Mouse (Mus musculus): ENCODE results near the gene Dph3.
"Not testable (repeated sequence)": the region's sequence is repeated elsewhere in the genome, so short reads cannot be mapped to it uniquely, and the experiment has no call there.

The Dph3 gene

DNA sequence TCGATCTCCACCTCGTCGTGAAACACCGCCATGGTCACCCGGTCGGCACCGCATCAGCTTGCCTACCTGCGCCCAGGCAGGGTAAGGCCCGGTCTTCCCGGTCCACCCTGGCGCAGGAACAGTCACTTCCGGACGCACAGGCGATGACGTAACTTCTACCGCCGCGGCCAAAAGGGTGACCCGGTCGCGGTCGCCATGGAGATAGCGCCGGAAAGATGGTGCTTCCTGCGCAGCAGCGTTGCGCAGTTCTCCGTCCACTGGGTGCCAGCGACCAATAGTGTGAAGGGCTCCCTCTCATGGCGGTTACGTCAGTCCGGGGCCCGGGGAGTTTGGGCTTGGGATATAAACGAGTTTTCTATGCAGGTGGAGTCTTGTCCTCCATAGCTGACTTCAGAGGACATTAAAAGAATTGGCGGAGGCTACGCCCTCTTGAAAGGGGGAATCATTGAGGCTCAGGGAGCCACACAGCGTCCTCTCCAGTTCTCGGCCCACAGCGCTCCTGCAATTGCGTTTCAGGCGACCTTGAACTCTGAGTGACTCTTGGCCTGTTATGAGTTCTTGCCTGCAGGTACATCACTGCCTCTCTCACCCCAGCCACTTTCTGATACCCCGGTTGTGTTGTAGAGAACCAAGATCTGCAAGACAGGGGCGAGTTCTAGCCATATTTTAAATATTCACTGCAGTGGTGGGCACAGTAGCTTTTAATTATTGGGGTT lies at the start of gene Dph3:
Gene Dph3, minus strand, starts transcription at position 244 of the 716 bp plus-strand sequence.
- DNase-seq (ENCODE audit: extremely low spot score), result peak; percentile 99

DNA sequence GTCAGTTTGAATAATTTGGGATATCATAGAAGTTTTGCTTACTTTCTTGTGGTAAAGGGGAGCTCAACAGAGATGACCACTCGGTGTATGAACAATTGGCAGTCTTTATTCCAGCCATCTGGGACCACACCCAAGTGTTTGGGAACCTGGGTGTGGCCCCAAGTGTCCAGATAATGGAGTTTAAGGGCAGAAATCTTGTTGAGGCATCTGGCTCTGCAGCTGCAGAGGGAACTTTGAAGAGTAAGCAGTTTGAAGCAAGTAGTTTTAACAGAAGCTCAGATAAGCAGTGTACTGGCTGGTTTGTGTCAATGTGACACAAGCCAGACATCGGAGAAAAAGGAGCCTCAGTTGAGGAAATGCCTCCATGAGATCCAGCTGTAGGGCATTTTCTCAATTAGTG lies 48.8 kb upstream of the Dph3 start:
- no peak for DNase-seq (ENCODE audit: extremely low spot score)

DNA sequence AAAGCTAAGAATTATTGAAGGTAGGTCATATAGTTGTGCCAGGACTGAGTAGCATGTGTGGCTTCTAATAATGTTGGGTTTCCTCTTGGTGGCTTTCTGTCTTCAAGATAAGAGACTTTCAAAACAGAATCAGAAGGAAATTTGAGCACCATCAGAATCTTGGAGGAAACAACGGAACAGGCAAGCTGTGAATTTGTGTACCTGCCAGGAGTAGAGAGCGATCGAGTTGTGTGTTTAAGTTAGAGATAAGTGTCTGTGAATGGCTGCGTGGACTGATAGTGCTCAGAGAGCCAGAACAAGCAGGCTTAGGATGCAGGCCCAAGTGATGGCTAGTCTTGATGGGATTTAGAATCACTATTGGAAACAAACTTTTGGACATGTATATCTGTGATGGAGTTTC lies 46.3 kb upstream of the Dph3 start:
- no peak for DNase-seq (ENCODE audit: extremely low spot score)

DNA sequence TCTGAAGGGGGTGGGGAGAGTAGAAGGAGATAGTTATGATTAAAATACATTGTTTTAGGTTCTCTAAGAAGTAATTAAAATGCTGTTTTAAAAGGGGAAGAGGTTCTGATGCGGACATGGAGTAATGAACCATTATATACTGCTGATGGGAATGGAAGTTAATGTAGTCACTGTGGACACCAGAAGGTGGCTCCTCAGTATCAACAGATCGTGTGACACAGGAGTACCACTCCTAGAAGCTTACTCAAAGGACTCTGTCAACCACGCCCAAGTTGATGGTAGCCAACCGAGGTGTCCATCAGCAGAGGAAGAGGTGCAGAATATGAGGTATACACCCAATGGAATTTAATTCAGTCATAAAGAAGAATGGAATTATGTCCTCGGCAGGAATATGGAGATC lies 42.9 kb upstream of the Dph3 start:
- DNase-seq (ENCODE audit: extremely low spot score), result no peak

DNA sequence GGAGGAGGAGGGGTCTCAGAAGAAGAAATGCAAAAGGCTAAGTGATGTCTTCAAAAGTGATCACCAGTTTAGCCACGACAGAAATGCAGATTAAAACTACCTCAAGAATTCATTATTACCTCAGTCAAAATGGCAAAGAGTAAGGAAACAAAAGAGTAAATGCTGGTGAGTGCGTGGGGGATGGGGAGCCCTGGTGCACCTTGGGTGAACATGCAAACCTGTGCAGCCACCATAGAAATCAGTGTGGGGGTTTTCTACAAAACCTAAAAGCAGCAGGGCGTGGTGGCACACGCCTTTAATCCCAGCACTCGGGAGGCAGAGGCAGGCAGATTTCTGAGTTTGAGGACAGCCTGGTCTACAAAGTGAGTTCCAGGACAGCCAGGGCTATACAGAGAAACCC lies 39.7 kb upstream of the Dph3 start:
- DNase-seq (ENCODE audit: extremely low spot score), result not testable (repeated sequence)

DNA sequence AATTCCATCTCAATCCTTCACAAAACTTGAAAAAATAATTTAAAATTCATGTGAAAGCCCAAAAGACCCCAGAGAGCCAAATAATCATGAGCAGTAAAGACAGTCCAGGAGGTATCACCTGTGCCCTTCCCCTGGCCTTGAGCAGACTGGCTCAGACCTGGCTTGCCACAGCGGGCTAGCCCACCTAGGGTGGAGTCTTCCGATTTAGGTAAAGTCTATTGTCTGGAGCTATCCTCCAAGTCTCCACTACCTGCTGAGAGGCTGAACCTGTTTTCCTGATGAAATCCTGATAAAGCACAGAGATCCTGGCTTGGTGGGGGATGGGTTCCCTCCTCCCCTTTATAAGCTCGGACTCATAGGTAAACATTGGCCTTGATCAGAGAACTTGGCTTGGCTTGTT lies 38.7 kb upstream of the Dph3 start:
- no peak for DNase-seq (ENCODE audit: extremely low spot score)

DNA sequence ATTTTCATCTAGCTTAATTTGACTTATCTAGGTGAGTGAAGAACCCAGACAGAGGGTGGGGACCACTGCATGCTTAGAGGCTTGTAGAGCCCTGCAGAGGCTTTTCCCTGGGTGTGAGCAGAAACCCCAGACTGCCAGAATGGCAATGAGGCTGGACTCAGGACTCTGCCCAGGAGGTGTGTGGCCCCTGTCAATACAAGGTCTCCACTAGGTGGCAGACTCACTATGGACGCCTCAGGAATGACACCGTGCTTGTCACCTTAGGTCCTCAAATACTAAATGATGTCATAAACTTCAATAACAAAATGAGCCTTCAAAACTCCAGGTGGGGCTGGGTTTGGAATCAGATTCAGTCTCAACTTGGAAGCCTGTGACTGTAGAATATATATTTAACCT lies 36.4 kb upstream of the Dph3 start:
- peak; percentile 24 for DNase-seq (ENCODE audit: extremely low spot score)

DNA sequence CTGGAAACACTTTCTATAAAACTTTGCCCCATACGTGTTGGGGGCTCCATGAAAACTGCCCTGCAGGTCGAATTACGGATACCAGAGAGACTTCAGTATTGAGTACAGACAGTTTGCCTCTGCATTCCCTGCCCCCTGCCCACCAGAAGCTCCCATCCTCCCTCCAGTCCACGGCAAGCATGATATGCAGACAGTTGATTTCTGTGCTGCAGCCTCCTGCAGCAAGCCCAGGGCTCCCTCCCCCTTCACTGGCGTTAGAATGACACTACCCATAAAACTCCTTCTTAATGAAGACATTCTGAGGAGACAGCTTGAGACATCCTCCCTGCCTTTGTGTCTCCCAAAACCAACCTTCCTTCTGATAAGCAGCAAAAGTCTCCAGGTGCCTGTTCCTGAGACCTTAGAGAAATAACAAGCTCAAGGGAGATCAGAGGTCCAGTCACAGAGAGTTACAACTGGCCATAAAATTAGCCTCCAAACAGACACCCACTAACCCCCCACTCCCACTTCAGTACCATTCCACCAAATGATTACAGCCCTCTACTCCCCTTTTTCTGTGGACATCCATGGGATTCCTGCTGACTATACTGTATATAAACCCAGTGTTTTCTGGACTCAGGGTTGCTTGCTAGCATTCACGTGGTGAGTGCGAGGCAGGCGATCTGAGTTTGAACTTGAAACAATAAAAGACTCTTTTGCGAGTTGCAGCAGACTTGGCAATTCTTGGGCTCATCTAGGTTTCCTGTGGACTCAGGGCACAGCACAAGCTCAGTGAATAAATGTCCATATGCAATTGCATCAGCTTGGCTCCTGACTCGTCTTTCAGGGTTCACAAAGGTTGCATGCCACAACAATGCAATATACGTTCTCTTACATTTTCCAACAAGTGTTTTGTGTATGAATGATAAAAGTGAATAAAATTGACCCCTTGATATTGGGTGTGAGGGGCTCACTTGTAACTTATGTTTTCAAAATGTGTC lies 35.7 kb upstream of the Dph3 start:
- DNase-seq (ENCODE audit: extremely low spot score), result no peak

DNA sequence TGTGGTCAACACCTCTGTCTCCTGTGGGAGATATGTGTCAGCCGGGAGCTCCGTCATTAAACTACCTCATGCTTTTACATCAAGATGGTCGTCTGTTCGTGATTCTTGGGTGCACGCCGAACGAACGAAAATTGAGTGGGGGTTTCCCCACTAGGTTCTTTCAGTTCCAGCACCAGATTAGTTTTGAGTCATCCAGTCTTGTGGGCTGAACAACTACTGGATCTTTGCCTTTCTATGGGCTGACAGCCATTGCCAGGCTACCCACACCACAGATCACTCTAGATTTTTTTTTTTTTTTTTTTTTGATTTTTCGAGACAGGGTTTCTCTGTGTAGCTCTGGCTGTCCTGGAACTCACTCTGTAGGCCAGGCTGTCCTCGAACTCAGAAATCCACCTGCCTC lies 26.6 kb upstream of the Dph3 start:
- not testable (repeated sequence) for DNase-seq (ENCODE audit: extremely low spot score)

DNA sequence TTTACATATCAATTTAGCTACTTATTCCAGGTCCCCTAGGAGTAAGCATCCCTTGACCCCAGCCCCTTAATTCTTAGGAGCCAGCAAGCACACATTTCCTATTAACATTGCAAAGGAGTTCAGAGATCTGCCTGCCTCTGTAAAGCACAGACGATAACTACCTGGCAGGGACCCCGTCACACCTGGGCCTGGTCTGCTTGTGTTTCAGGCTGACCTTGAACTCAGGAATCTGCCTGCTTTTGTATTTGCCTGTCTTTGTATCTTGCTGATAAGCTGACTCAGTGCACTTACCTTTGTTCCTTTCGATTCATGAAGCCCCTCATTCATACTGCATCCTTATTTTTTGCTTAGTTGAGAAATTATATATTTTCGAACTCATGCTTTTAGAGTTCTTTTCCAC lies 21.4 kb upstream of the Dph3 start:
- DNase-seq (ENCODE audit: extremely low spot score), result no peak

DNA sequence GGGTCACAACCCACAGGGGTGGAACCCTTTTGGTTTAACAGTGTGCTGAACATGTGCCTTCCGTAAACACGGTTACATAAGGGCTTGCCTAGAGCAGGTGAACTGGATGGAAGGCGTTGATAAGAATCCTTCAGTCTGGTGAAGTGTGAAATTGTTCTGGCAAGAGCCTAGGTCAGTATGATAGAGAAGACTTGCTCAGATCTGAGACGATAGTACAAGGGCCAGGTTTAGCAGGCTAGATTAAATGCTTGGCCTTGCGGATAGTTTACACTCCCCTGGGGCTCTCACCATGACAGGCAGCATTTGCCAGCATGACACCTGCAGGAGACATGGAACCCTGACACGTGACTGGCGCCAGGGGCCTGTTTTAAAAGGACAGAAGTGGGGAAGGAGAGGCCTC lies 20.1 kb upstream of the Dph3 start:
- DNase-seq (ENCODE audit: extremely low spot score), result no peak

DNA sequence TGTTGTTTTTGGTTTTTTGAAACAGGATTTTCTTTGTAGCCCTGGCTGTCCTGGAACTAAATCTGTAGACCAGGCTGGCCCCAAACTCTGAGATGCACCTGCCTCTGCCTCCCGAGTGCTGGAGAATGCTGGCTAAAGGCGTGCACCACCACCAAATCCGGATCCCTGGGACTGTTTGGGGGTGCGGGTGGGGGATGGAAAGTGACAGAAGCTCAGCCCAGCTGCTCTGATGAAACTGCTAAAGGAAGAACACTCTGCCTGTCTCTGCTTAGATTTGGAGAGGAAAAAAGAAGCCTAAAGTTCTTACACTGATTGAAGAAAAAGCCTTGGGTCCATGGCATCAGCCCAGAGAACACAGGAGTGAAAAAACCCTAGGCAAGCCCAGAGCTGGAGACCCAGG lies 18.0 kb upstream of the Dph3 start:
- DNase-seq (ENCODE audit: extremely low spot score), result no peak

DNA sequence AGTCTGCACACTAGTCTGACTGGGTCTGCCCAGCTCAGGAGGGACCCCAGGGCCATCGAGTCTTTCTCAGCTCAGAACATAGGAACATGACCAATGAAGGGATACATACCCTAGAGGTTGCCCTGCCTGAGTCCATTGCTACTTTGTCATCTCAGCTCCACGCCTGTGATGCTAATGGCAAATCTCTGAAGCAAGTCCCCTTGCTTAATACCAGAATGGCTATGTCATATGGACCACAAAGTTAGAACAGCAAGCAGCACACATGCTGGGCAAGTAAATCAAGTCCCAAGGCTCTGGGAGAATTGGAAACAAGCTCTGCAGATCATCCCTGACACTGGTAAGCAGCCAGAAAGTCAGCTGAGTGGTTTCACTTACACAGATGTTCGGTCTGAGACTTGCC lies 13.4 kb upstream of the Dph3 start:
- no peak for DNase-seq (ENCODE audit: extremely low spot score)

DNA sequence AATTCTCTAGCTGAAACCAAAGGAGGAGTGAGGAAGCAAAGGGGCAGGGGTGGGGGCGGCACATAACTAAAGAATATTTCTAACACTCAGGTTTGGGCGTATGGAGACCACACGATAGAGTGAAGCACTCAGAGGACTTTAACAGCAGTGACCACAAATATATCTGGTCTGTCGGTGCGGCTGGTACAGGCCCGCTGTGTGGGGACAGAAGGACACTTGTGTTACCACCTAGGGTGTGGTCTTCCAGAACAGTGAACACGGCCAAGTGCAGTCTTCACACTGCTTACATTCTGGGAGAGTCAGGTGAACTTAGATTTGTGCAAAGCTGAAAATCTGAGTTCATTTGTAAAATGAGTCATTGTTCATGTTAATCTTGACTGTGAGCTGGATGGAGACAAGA lies 12.2 kb upstream of the Dph3 start:
- DNase-seq (ENCODE audit: extremely low spot score), result no peak

DNA sequence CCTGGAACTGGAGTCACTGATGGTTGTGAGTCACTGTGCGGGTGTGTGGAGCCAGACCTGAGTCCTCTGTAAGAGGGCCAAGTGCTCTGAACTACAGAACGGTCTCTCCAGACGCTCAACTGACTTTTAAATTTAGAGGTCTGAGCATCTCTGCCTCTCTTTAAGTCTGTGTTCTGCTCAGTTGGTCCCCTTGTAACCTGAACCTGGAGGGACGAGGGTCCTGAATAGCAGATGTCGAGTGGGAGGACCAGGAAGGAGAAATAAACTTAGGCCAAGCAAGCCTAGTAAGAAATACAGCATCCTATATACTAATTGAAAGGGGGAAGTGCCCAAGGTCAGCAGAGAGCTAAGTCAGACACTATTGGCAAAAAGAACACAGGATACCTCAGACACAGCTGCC lies 11.2 kb upstream of the Dph3 start:
- DNase-seq (ENCODE audit: extremely low spot score), result no peak

DNA sequence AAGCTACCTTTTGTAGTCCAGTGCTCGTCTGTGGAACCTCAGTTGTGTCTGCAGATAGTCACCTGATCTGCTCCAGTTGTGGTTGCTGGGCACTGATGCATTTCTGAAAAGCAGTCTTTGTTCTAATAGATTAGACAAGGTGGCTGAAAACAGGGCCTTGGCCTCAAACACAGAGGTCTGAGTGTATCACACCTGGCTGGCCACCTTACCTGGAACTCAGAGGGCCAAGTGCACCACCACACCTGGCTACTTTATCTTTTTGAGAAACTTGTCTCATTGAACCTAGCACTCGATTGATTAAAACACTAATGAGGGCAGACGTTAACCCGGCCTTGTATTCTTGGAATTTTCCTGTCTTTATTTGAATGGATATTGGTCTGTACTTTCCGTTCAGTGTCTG lies 10.1 kb upstream of the Dph3 start:
- DNase-seq (ENCODE audit: extremely low spot score), result no peak

DNA sequence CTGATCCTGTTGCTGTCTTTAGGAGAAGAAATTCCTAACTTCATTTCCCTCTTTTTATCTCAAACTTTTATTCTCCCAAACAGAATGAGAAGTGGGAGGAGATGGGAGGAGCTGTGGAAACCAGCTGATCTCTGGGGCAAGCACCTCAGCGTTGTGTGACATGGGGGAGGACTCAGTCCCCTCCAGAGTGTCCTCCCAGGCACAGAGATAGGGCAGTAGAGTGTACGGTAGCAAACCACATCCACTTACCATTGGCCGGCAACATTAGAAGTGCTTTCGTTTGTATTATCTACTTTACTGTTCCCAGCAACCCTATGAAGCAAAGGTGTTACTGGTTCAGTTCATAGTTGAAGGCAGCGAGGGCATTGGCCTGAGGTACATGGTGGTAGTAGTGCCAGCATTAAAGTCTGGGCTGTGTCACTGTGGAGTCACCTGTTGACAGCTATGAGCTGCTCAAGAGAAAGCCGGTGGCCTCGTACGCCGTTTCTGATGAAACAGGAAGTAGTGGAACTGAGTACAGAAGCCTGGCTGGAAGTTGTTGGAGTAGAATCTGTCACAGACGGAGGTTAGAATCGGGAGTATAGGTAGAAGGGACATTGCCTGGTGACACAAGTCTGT lies 8.1 kb upstream of the Dph3 start:
- no peak for DNase-seq (ENCODE audit: extremely low spot score)

DNA sequence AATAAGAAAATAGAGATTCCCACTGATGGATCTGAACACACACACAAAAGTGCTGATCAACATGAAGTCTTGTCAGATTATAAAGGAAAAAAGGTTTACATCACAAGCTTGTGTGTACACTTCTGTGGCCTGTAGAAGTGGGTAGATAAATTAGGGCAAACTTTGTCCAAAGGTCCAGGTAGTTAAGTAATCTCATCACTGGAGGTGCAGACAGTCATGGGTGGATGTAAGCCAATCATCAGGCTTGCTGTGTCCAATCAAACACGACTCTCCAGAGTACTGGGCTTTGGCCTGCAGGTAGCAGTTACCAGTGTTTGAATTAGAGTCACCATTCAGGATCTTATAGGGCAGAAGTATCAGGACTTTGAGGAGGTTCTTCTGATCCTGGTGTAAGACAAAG lies 7.5 kb upstream of the Dph3 start:
- DNase-seq (ENCODE audit: extremely low spot score), result no peak

DNA sequence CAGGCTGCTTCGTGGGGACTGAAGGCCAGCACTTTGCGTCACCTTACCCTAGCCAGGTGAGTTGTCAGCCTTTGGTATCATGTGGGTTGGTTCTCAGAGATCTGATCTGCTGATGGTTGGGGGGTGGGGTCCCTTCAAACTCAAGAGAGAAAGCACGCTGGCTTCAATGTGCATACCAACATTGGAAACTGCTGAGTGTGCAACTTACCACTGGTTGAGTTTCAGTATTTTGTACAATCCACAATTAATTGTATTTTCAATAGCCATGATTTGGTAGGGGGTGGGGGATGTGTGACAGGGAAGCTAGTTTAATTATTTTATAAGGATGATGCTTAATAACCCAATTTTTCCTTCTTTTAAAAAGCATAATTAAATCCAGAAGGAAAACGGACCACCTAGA lies 6.2 kb upstream of the Dph3 start:
- DNase-seq (ENCODE audit: extremely low spot score), result no peak

DNA sequence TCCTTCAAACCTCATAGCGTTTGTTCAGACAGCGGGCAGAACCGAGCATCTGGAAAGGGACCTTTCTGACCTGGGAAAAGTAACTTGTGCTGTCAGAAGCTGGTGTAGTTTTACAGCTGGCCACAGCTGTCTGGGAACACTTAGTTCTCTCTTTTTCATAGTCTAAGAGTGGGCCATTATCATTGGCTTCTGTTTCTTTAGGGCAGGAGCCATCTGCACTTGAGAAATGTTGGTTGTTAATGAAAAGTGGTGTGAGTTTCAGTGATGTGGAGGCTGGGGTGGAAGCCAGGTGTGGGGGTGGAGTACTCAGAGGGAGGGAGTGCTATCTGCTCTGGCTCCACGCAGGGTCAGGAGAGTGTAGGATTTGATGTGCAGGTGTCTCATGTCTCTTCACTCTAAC lies 5.6 kb upstream of the Dph3 start:
- DNase-seq (ENCODE audit: extremely low spot score), result peak; percentile 10

DNA sequence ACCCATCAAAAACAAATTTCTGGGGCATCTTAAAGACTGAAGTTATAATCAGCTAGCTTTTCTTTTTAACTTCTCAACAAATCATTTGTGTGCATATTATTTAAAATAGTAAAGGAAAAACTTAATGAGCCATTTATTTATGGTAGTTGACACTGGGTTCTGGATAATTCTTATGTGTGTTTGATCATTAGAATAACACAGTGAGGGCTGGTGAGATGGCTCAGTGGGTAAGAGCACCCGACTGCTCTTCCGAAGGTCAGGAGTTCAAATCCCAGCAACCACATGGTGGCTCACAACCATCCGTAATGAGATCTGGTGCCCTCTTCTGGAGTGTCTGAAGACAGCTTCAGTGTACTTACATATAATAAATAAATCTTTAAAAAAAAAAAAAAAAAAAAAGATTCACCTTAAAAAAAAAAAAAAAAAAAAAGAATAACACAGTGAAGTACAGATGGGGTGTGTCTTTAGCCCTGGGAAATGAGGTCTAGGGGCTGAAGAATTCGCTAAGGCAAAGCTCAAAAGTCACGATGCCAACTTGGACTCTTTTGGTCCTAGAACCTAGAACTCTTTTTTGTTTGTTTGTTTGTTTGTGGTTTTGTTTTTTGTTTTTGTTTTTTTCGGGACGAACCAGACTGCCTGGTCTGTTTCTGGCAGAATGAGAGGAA lies 2.2 kb upstream of the Dph3 start:
- not testable (repeated sequence) for DNase-seq (ENCODE audit: extremely low spot score)

DNA sequence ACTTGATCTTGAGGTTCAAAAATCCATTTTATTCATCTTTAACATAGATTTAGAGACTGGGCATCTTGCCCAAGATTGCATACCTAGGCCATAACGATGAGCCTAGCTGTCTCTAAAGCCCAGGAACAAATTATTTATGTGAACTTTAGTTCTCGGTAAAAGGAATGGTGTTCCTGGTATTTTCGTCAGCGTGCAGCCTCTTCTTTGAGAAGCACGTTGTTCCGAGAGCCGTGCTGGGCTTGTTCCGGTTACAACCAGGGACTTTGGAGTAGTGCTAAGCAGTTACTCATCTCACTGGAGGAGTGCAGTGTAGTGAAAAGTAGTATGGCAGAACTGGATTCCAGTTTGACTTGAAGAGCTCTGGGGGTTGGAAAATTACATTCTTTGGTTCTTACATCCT lies 697 bp upstream of the Dph3 start:
- no peak for DNase-seq (ENCODE audit: extremely low spot score)
